Mouse (Mus musculus): ENCODE measurements at regions not wholly inside any gene's neighbourhood (a gene's known extent, or its start where the extent isn't known, plus 50 kb on each side); places are given as distances from the start of the nearest gene placed in this dataset.

DNA sequence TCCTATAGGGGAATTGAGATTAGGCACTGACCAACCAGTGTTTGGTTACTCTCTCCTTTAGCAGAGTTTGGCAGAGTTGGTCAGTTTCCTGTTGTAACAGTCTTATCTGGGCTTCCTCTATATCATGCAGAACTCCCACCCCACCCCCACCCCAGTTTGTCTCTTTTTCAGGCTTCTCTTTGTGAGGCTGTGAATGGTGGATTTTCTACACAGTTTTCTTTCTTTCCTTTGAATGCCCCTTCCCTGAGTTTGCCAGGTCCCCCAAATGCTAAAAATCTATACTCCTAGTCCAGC is 167.2 kb downstream of the Phlda1 start (continued):
- TF ChIP-seq MEF2A (IDR thresholded peaks at IDR 0.05; ENCODE audit: extremely low read depth, insufficient replicate concordance, low read depth, low read length, poor library complexity, severe bottlenecking) (no peak), ELF1 (IDR thresholded peaks at IDR 0.05; ENCODE audit: low read depth, low read length) (no peak)

DNA sequence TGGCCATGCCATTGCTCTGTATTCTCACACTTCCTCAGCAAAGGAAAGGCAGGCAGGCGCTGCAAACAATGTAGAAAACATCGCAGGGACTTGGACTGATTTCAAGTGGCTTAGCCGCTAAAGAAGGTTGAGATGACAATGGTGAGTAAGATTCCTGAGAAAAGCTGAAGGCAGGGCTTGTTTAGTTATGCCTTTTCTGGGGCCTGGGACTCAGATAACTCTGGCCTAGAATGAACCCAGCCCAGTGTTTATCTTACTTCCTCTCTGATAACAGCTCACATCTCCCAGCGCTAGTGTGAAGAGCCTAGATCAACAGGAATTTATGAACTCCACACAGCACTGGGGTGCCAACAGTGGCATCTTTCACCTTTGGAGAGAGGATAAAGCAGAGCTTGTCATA is 170.2 kb downstream of the Phlda1 start:
- H3K9ac ChIP-seq (ENCODE audit: control insufficient read depth, low read depth, low read length, poor library complexity, severe bottlenecking): no peak overlapping the region
- no peaks in the 10 kb centered on the region for H3K79me2 ChIP-seq (ENCODE audit: control insufficient read depth, insufficient read depth, low read length, poor library complexity)
- no peaks in the 10 kb centered on the region for H3K9me3 ChIP-seq (replicated peaks; ENCODE audit: insufficient read depth, low read length)
- 0 out of 4 replicates have a peak overlapping the region, but pooled peaks of 1 of the 2 experiments have one; percentile 9 for H3K4me3 ChIP-seq (ENCODE audit: control insufficient read depth in 1 of 2, insufficient read depth in 1 of 2, low read depth in 2 of 2, low read length in 2 of 2)
- peak; percentile 79 for DNase-seq (ENCODE audit: low read depth, low spot score)
- H3K27ac ChIP-seq (ENCODE audit: control insufficient read depth, low read depth, low read length): peak overlapping the region; percentile 66
- peaks cover 28 to 46% of the 10 kb centered on the region in 2 experiments for H3K4me1 ChIP-seq (ENCODE audit: control insufficient read depth in 1 of 2, insufficient read depth in 2 of 2, low read length in 2 of 2)
- H3K36me3 ChIP-seq (ENCODE audit: control insufficient read depth in 1 of 2, insufficient read depth in 2 of 2, low read length in 2 of 2): peaks cover 0 to 39% of the 10 kb centered on the region in 2 experiments; a peak in 2 of 4 replicates
- H3K27me3 ChIP-seq (ENCODE audit: control insufficient read depth in 1 of 2, insufficient read depth in 2 of 2, low read length in 2 of 2): no peaks in the 10 kb centered on the region
- TF ChIP-seq RCOR1 (IDR thresholded peaks at IDR 0.05; ENCODE audit: low read depth, low read length): peak; percentile 94
- 0 out of 2 replicates have a peak, but pooled peaks have one; percentile 24 for TF ChIP-seq JUND (IDR thresholded peaks at IDR 0.05; ENCODE audit: low read depth, low read length)
- TF ChIP-seq MYC (IDR thresholded peaks at IDR 0.05; ENCODE audit: low read depth, low read length): no peak
- TF ChIP-seq UBTF (IDR thresholded peaks at IDR 0.05; ENCODE audit: borderline replicate concordance, insufficient read depth, low read depth, low read length): peak; percentile 71; the same call in 1 of the 2 replicates
- peak; percentile 94 to 96 for TF ChIP-seq EP300 (IDR thresholded peaks at IDR 0.05; ENCODE audit: low read depth in 1 of 2, low read length in 2 of 2)
- TF ChIP-seq TAL1 (IDR thresholded peaks at IDR 0.05; ENCODE audit: low read length): peak; percentile 37; the same call in 1 of the 2 replicates
- no peak for TF ChIP-seq E2F4 (IDR thresholded peaks at IDR 0.05; ENCODE audit: borderline replicate concordance, low read depth, low read length)
- no peak for TF ChIP-seq POLR2A (IDR thresholded peaks at IDR 0.05; ENCODE audit: control insufficient read depth in 1 of 2, insufficient read depth in 1 of 2, low read depth in 1 of 2, low read length in 2 of 2, poor library complexity in 1 of 2)
- no peak for TF ChIP-seq NRF1 (IDR thresholded peaks at IDR 0.05; ENCODE audit: insufficient read depth, low read depth, low read length, poor library complexity, severe bottlenecking)
- no peak for TF ChIP-seq ZMIZ1 (IDR thresholded peaks at IDR 0.05; ENCODE audit: low read depth, low read length)
- peak; percentile 94 for TF ChIP-seq ETS1 (IDR thresholded peaks at IDR 0.05; ENCODE audit: low read depth, low read length)
- TF ChIP-seq ZC3H11A (IDR thresholded peaks at IDR 0.05; ENCODE audit: low read depth, low read length): peak; percentile 2; the same call in 1 of the 2 replicates
- TF ChIP-seq CHD2 (IDR thresholded peaks at IDR 0.05; ENCODE audit: low read length): no peak
- no peak for TF ChIP-seq USF1 (IDR thresholded peaks at IDR 0.05; ENCODE audit: low read depth, low read length)
- no peak; the same call in 1 of the 2 replicates for TF ChIP-seq MXI1 (IDR thresholded peaks at IDR 0.05; ENCODE audit: low read depth, low read length)
- TF ChIP-seq RAD21 (IDR thresholded peaks at IDR 0.05; ENCODE audit: low read depth, low read length): no peak
- 0 out of 2 replicates have a peak, but pooled peaks have one; percentile 45 for TF ChIP-seq HCFC1 (IDR thresholded peaks at IDR 0.05; ENCODE audit: low read depth, low read length)
- no peak for TF ChIP-seq POLR2AphosphoS5 (IDR thresholded peaks at IDR 0.05; ENCODE audit: borderline replicate concordance, low read depth, low read length)
- no peak for TF ChIP-seq CHD1 (IDR thresholded peaks at IDR 0.05; ENCODE audit: low read depth, low read length)
- TF ChIP-seq ZNF384 (IDR thresholded peaks at IDR 0.05; ENCODE audit: low read depth, low read length): no peak
- TF ChIP-seq CTCF (IDR thresholded peaks at IDR 0.05 in 2 of 3, conservative IDR thresholded peaks at IDR 0.05 in 1 of 3; ENCODE audit: control insufficient read depth in 1 of 3, insufficient read depth in 1 of 3, low read depth in 2 of 3, low read length in 3 of 3, poor library complexity in 1 of 3, severe bottlenecking in 1 of 3): no peak
- TF ChIP-seq SMC3 (IDR thresholded peaks at IDR 0.05; ENCODE audit: low read depth, low read length): no peak
- TF ChIP-seq MAX (IDR thresholded peaks at IDR 0.05; ENCODE audit: low read length): peak; percentile 15; the same call in 1 of the 2 replicates
- TF ChIP-seq ELF1 (IDR thresholded peaks at IDR 0.05; ENCODE audit: low read depth, low read length): peak; percentile 12; the same call in 1 of the 2 replicates
- no peak; the same call in 1 of the 2 replicates for TF ChIP-seq KAT2A (conservative IDR thresholded peaks at IDR 0.05; ENCODE audit: low read depth, low read length)
- TF ChIP-seq NELFE (IDR thresholded peaks at IDR 0.05; ENCODE audit: low read depth, low read length): no peak
- 0 out of 2 replicates have a peak, but pooled peaks have one; percentile 32 for TF ChIP-seq MYB (IDR thresholded peaks at IDR 0.05; ENCODE audit: low read depth, low read length)
- no peak for TF ChIP-seq USF2 (IDR thresholded peaks at IDR 0.05; ENCODE audit: borderline replicate concordance in 1 of 2, insufficient read depth in 1 of 2, low read depth in 1 of 2, low read length in 2 of 2)
- peak; percentile 43; the same call in 1 of the 2 replicates for TF ChIP-seq MEF2A (IDR thresholded peaks at IDR 0.05; ENCODE audit: extremely low read depth, insufficient replicate concordance, low read depth, low read length, poor library complexity, severe bottlenecking)
- TF ChIP-seq POLR2AphosphoS2 (IDR thresholded peaks at IDR 0.05; ENCODE audit: low read length): no peak
- 0 out of 2 replicates have a peak, but pooled peaks have one; percentile 28 for TF ChIP-seq BHLHE40 (IDR thresholded peaks at IDR 0.05; ENCODE audit: borderline replicate concordance, low read depth, low read length)
- no peak for TF ChIP-seq GABPA (IDR thresholded peaks at IDR 0.05; ENCODE audit: low read depth, low read length)
- TF ChIP-seq ZKSCAN1 (IDR thresholded peaks at IDR 0.05; ENCODE audit: low read depth, low read length): no peak
- peak; percentile 89 for TF ChIP-seq TCF12 (IDR thresholded peaks at IDR 0.05; ENCODE audit: low read depth, low read length)

Data from MEL (cell line).